Comparison of ENCODE assay signal across 12 mouse cellular contexts in genomic region chr10:122856040-122856764, GRCm38 (mm10).
DNase-seq lines count a peak whose midpoint lies in the region; ATAC-seq lines count a peak whose summit lies in the region.
"Had no signal": no experiment of that assay in that cellular context is flagged by ENCODE, and none has a peak within 500 bp of the region (broad histone marks: within the 10 kb centered on the region; RNA-seq: fewer than 3 reads in every experiment).

No protein-coding gene starts in this region.

- H3K9ac ChIP-seq in forebrain, embryonic 14.5 days (ENCODE audit: low read length): no peak overlapping the region
- H3K9ac ChIP-seq in neural tube, embryonic 15.5 days (replicated peaks): no peak overlapping the region
- no peak overlapping the region for H3K9ac ChIP-seq in midbrain, embryonic 14.5 days (replicated peaks; ENCODE audit: low read length)
- H3K9ac ChIP-seq: hindbrain, embryonic 12.5 days; neural tube, embryonic 13.5 days had no signal

- no peaks in the 10 kb centered on the region for H3K27me3 ChIP-seq in forebrain, embryonic 10.5 days (ENCODE audit: poor library complexity, severe bottlenecking)
- no peaks in the 10 kb centered on the region for H3K27me3 ChIP-seq in forebrain, embryonic 14.5 days (replicated peaks; ENCODE audit: control insufficient read depth, insufficient read depth, low read length)
- H3K27me3 ChIP-seq in neural tube, embryonic 15.5 days (replicated peaks): no peaks in the 10 kb centered on the region
- no peaks in the 10 kb centered on the region for H3K27me3 ChIP-seq in midbrain, embryonic 14.5 days (ENCODE audit: control insufficient read depth, insufficient read depth, low read length)
- H3K27me3 ChIP-seq: hindbrain, embryonic 12.5 days; neural tube, embryonic 13.5 days had no signal

- ATAC-seq in forebrain, embryonic 14.5 days: no peak
- ATAC-seq in neural tube, embryonic 15.5 days (ENCODE audit: low FRiP score): no peak
- no peak for ATAC-seq in midbrain, embryonic 14.5 days (ENCODE audit: low FRiP score, low TSS enrichment)

- peak overlapping the region; percentile 20; the same call in 1 of the 2 replicates for H3K27ac ChIP-seq in forebrain, embryonic 10.5 days
- H3K27ac ChIP-seq in forebrain, embryonic 14.5 days (ENCODE audit: low read depth, low read length): no peak overlapping the region
- 0 out of 2 replicates have a peak overlapping the region, but pooled peaks have one; percentile 38 for H3K27ac ChIP-seq in neural tube, embryonic 15.5 days (replicated peaks)
- H3K27ac ChIP-seq in midbrain, embryonic 14.5 days (replicated peaks; ENCODE audit: low read depth, low read length): no peak overlapping the region
- H3K27ac ChIP-seq: hindbrain, embryonic 12.5 days; neural tube, embryonic 13.5 days had no signal

- no peak overlapping the region for H3K4me2 ChIP-seq in forebrain, embryonic 14.5 days (ENCODE audit: low read length)
- H3K4me2 ChIP-seq in neural tube, embryonic 15.5 days: no peak overlapping the region
- H3K4me2 ChIP-seq in midbrain, embryonic 14.5 days (ENCODE audit: low read length): no peak overlapping the region
- H3K4me2 ChIP-seq: hindbrain, embryonic 12.5 days; neural tube, embryonic 13.5 days had no signal

- WGBS in forebrain, embryonic 10.5 days: 84% methylated on average over 17 of the region's 17 CpGs
- 89% methylated on average over 17 of the region's 17 CpGs for WGBS in forebrain, embryonic 14.5 days
- 72% methylated on average over 17 of the region's 17 CpGs for WGBS in neural tube, embryonic 15.5 days
- WGBS in midbrain, embryonic 14.5 days: 82% methylated on average over 17 of the region's 17 CpGs

- no peak for DNase-seq in forebrain, embryonic 10.5 days (ENCODE audit: extremely low spot score, low spot score)
- no peak for DNase-seq in forebrain, embryonic 14.5 days (ENCODE audit: low spot score)
- DNase-seq in neural tube, embryonic 10.5 days (ENCODE audit: extremely low spot score, low spot score): no peak
- DNase-seq in kidney, adult 9 months: peak; percentile 49
- DNase-seq in midbrain, embryonic 14.5 days: no peak
- DNase-seq in embryo, embryonic 10.5 days (ENCODE audit: low spot score): no peak
- DNase-seq in spleen, postnatal 10 days (ENCODE audit: low spot score in 2 of 2): no peak
- DNase-seq: cerebellum, adult 18-20 months; lung, postnatal 4 days had no signal

- H3K9me3 ChIP-seq in forebrain, embryonic 10.5 days: no peaks in the 10 kb centered on the region
- H3K9me3 ChIP-seq in forebrain, embryonic 14.5 days (replicated peaks; ENCODE audit: control insufficient read depth, low read length): no peaks in the 10 kb centered on the region
- no peaks in the 10 kb centered on the region for H3K9me3 ChIP-seq in neural tube, embryonic 15.5 days (replicated peaks)
- H3K9me3 ChIP-seq in midbrain, embryonic 14.5 days (ENCODE audit: control insufficient read depth, low read length): no peaks in the 10 kb centered on the region
- H3K9me3 ChIP-seq: hindbrain, embryonic 12.5 days; neural tube, embryonic 13.5 days had no signal

- H3K4me3 ChIP-seq in forebrain, embryonic 10.5 days: no peak overlapping the region
- no peak overlapping the region for H3K4me3 ChIP-seq in forebrain, embryonic 14.5 days (ENCODE audit: low read depth, low read length)
- H3K4me3 ChIP-seq in neural tube, embryonic 15.5 days (replicated peaks): no peak overlapping the region
- H3K4me3 ChIP-seq in midbrain, embryonic 14.5 days (replicated peaks; ENCODE audit: low read depth, low read length): no peak overlapping the region
- H3K4me3 ChIP-seq: hindbrain, embryonic 12.5 days; neural tube, embryonic 13.5 days had no signal

- peaks cover 13% of the 10 kb centered on the region; the same call in 1 of the 2 replicates for H3K4me1 ChIP-seq in forebrain, embryonic 10.5 days
- no peaks in the 10 kb centered on the region for H3K4me1 ChIP-seq in forebrain, embryonic 14.5 days (ENCODE audit: control insufficient read depth, insufficient read depth, low read length)
- H3K4me1 ChIP-seq in neural tube, embryonic 15.5 days: peaks cover 10% of the 10 kb centered on the region; the same call in 1 of the 2 replicates
- H3K4me1 ChIP-seq in midbrain, embryonic 14.5 days (ENCODE audit: control insufficient read depth, insufficient read depth, low read length): no peaks in the 10 kb centered on the region

- H3K36me3 ChIP-seq in forebrain, embryonic 10.5 days (replicated peaks): no peaks in the 10 kb centered on the region
- H3K36me3 ChIP-seq in forebrain, embryonic 14.5 days (ENCODE audit: control insufficient read depth, insufficient read depth, low read length): no peaks in the 10 kb centered on the region
- no peaks in the 10 kb centered on the region for H3K36me3 ChIP-seq in neural tube, embryonic 15.5 days
- H3K36me3 ChIP-seq in midbrain, embryonic 14.5 days (ENCODE audit: control insufficient read depth, insufficient read depth, low read length): no peaks in the 10 kb centered on the region
- H3K36me3 ChIP-seq: hindbrain, embryonic 12.5 days; neural tube, embryonic 13.5 days had no signal

Comparison
In these comparisons a context has a peak if more than half of its experiments do, and no peak if none do; other contexts are left out.
1. H3K27ac ChIP-seq: peak in forebrain, embryonic 10.5 days (single experiment) and neural tube, embryonic 15.5 days (single experiment); none in forebrain, embryonic 14.5 days (single experiment) and midbrain, embryonic 14.5 days (single experiment).